ENCODE assay signal across 8 mouse cellular contexts in the genomic region with DNA sequence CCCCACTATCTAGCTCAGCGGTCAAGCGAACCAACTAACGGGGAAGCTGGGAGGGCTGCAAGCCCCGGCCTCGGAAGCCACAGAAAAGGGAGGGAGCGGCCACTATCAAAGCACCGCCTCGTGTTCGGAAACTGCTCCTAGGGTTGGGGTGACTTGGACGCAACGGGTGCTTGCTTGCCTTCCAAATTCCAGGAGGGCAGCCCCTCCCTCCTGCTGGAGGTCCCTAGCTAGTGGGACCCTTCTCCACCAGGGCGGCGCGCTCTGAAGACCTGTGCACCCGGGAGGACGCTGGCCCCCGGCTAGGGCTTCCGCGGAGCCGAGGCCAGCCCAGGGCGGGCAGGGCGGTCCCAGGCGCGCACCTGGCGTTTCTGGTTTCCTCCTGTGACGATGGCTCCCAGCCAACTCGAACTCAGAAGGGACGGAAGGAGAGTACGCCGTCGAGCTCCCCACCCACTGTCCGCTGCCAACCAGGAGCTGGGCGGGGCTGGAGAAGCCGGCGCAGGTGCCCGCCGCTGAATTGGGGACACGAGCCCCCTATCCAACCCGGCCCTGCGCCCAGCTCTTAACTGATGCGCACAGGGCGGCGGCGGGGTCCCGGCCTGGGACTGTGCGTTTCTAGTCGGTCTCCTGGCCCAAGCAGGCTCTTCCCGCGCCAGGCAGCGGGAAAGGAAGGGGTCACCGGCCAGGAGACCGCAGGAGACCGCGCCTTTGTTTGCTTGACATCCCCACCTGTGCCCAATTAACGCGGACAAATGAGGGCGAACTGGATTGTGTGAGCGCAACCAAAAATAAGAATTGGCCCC. TPM values are rescaled to one million over a fixed set of nuclear protein-coding genes. Genes with fewer than 3 reads are reported as not detected.
A peak's percentile ranks its signal among the peaks of the same experiment; 100 is the strongest.
DNase-seq lines count a peak whose midpoint lies in the region; ATAC-seq lines count a peak whose summit lies in the region.

No protein-coding gene starts in this region.

- H3K4me2 ChIP-seq in heart, embryonic 13.5 days: peak overlapping the region; percentile 96
- H3K4me2 ChIP-seq in kidney, embryonic 16.5 days (replicated peaks; ENCODE audit: low read depth, low read length): peak overlapping the region; percentile 86

- peaks cover 9% of the 10 kb centered on the region for H3K27me3 ChIP-seq in heart, embryonic 13.5 days (replicated peaks)
- H3K27me3 ChIP-seq in kidney, embryonic 16.5 days (ENCODE audit: insufficient read depth, low read length): no peaks in the 10 kb centered on the region

- peak overlapping the region; percentile 59 for H3K4me3 ChIP-seq in heart, embryonic 13.5 days
- peak overlapping the region; percentile 54 for H3K4me3 ChIP-seq in kidney, embryonic 16.5 days (ENCODE audit: low read length)

- peaks cover 25% of the 10 kb centered on the region for H3K4me1 ChIP-seq in heart, embryonic 13.5 days
- peaks cover 28% of the 10 kb centered on the region for H3K4me1 ChIP-seq in kidney, embryonic 16.5 days (ENCODE audit: insufficient read depth, low read length)

- 0 out of 2 replicates have a peak, but pooled peaks have one; percentile 21 for ATAC-seq in heart, embryonic 13.5 days (ENCODE audit: extremely low read depth, insufficient number of reproducible peaks, low FRiP score, low TSS enrichment)
- ATAC-seq in kidney, embryonic 16.5 days (ENCODE audit: low FRiP score, low TSS enrichment): peak; percentile 79

- no peaks in the 10 kb centered on the region for H3K36me3 ChIP-seq in heart, embryonic 13.5 days
- H3K36me3 ChIP-seq in kidney, embryonic 16.5 days (ENCODE audit: insufficient read depth, low read length): no peaks in the 10 kb centered on the region

- DNase-seq in adrenal gland, adult 18-20 months (ENCODE audit: low spot score in 2 of 2): peak; percentile 14 to 28
- no peak for DNase-seq in adrenal gland, adult 8-10 months
- DNase-seq in cerebellum, postnatal 25 days: peak; percentile 68 to 82
- DNase-seq in lung, postnatal 36 days: peak; percentile 86
- DNase-seq in retina, postnatal 1 day: peak; percentile 59
- peak; percentile 71 to 79 for DNase-seq in urinary bladder, postnatal 36 days (ENCODE audit: low spot score in 2 of 2)

- H3K27ac ChIP-seq in heart, embryonic 13.5 days (replicated peaks): 0 out of 2 replicates have a peak overlapping the region, but pooled peaks have one; percentile 13
- peak overlapping the region; percentile 88 for H3K27ac ChIP-seq in kidney, embryonic 16.5 days (ENCODE audit: low read length)

- WGBS in heart, embryonic 13.5 days: under 1% methylated on average over 58 of the region's 58 CpGs
- WGBS in kidney, embryonic 16.5 days: under 1% methylated on average over 58 of the region's 58 CpGs

- H3K9ac ChIP-seq in heart, embryonic 13.5 days: peak overlapping the region; percentile 76
- H3K9ac ChIP-seq in kidney, embryonic 16.5 days (replicated peaks; ENCODE audit: low read length): peak overlapping the region; percentile 67

- no peaks in the 10 kb centered on the region for H3K9me3 ChIP-seq in heart, embryonic 13.5 days
- H3K9me3 ChIP-seq in kidney, embryonic 16.5 days (ENCODE audit: low read length): no peaks in the 10 kb centered on the region

RNA-seq across cellular contexts. Expression of gene Ttll10, which starts 18.5 kb away (rescaled TPM):
- total RNA-seq in adrenal gland, adult 18-20 months (2021): under 1 TPM in 1 of 2 experiments, not detected in 1; 0.35 TPM
- total RNA-seq in adrenal gland, adult 8-10 months (2022): 1 to 10 TPM in 1 of 4 experiments, under 1 TPM in 2, not detected in 1; 0.38 to 1.2 (median 0.86) TPM
- 0.60 and 0.66 TPM in 2 replicates for polyA plus RNA-seq in heart, embryonic 13.5 days (2015; fragmentation: Nextera tagmentation; extraction: Ambion mirVana)
- polyA plus RNA-seq in kidney, embryonic 16.5 days (2015; fragmentation: Nextera tagmentation; extraction: Ambion mirVana): 7.4 and 10.1 TPM in 2 replicates

RNA-seq across cellular contexts. Expression of gene 9430015G10Rik, which starts 32.1 kb away (rescaled TPM):
- 10 to 100 TPM in 1 of 2 experiments, 1 to 10 TPM in 1; 9.6 to 12.9 TPM for total RNA-seq in adrenal gland, adult 18-20 months (2021)
- 10 to 100 TPM; 10.7 to 22.9 (median 14.1) TPM for total RNA-seq in adrenal gland, adult 8-10 months (2022)
- polyA plus RNA-seq in heart, embryonic 13.5 days (2015; fragmentation: Nextera tagmentation; extraction: Ambion mirVana): 16.2 and 18.0 TPM in 2 replicates
- 48.3 and 48.7 TPM in 2 replicates for polyA plus RNA-seq in kidney, embryonic 16.5 days (2015; fragmentation: Nextera tagmentation; extraction: Ambion mirVana)

RNA-seq across cellular contexts. Expression of gene Tnfrsf18, which starts 51.7 kb away (rescaled TPM):
- total RNA-seq in adrenal gland, adult 18-20 months (2021): not detected
- 1 to 10 TPM in 1 of 4 experiments, under 1 TPM in 1, not detected in 2; 0.42 to 1.2 TPM for total RNA-seq in adrenal gland, adult 8-10 months (2022)
- 1.9 and 2.0 TPM in 2 replicates for polyA plus RNA-seq in heart, embryonic 13.5 days (2015; fragmentation: Nextera tagmentation; extraction: Ambion mirVana)
- 1.3 and 2.5 TPM in 2 replicates for polyA plus RNA-seq in kidney, embryonic 16.5 days (2015; fragmentation: Nextera tagmentation; extraction: Ambion mirVana)

RNA-seq across cellular contexts. Expression of gene Rnf223, which starts 52.6 kb away (rescaled TPM):
- total RNA-seq in adrenal gland, adult 18-20 months (2021): under 1 TPM in 1 of 2 experiments, not detected in 1; 0.10 TPM
- total RNA-seq in adrenal gland, adult 8-10 months (2022): under 1 TPM in 3 of 4 experiments, not detected in 1; 0.11 to 0.23 (median 0.22) TPM
- 0.16 and 0.22 TPM in 2 replicates for polyA plus RNA-seq in heart, embryonic 13.5 days (2015; fragmentation: Nextera tagmentation; extraction: Ambion mirVana)
- polyA plus RNA-seq in kidney, embryonic 16.5 days (2015; fragmentation: Nextera tagmentation; extraction: Ambion mirVana): 0.19 and 0.32 TPM in 2 replicates
